Mouse (Mus musculus): ENCODE data around the gene Prkca.

GRCm38 (mm10) chr11:108233015-108233414 is 110.7 kb downstream of the Prkca start:
- no peak for TF ChIP-seq TBP (IDR thresholded peaks at IDR 0.05; ENCODE audit: low read depth, low read length)
- TF ChIP-seq POLR2A (IDR thresholded peaks at IDR 0.05; ENCODE audit: control insufficient read depth in 1 of 2, insufficient read depth in 1 of 2, low read depth in 1 of 2, low read length in 2 of 2, poor library complexity in 1 of 2) = no peak
- no peak for TF ChIP-seq CTCF (IDR thresholded peaks at IDR 0.05 in 2 of 3, conservative IDR thresholded peaks at IDR 0.05 in 1 of 3; ENCODE audit: control insufficient read depth in 1 of 3, insufficient read depth in 1 of 3, low read depth in 2 of 3, low read length in 3 of 3, poor library complexity in 1 of 3, severe bottlenecking in 1 of 3)

Data from MEL (cell line).